Mouse (Mus musculus) brain, embryonic 14.5 days (tissue): Measurements from ENCODE around the gene Rbm24.

Experiments
- CTCF ChIP-seq: fragments of 200-500 bp; IDR thresholded peaks from 2 replicates; pipeline ENCODE4 v1.5.1; 2012; ENCODE audit warnings: inconsistent platforms, mild to moderate bottlenecking, moderate library complexity, borderline replicate concordance; ENCODE audit not compliant: insufficient read depth, insufficient read length; ENCODE audit errors: extremely low read depth
- POLR2A ChIP-seq: fragments of 200-500 bp; IDR thresholded peaks from 2 replicates; pipeline ENCODE4 v1.6.1; 2012; ENCODE audit warnings: mild to moderate bottlenecking, inconsistent platforms, borderline replicate concordance; ENCODE audit not compliant: poor library complexity, insufficient read depth, insufficient read length, severe bottlenecking; ENCODE audit errors: extremely low read depth

DNA sequence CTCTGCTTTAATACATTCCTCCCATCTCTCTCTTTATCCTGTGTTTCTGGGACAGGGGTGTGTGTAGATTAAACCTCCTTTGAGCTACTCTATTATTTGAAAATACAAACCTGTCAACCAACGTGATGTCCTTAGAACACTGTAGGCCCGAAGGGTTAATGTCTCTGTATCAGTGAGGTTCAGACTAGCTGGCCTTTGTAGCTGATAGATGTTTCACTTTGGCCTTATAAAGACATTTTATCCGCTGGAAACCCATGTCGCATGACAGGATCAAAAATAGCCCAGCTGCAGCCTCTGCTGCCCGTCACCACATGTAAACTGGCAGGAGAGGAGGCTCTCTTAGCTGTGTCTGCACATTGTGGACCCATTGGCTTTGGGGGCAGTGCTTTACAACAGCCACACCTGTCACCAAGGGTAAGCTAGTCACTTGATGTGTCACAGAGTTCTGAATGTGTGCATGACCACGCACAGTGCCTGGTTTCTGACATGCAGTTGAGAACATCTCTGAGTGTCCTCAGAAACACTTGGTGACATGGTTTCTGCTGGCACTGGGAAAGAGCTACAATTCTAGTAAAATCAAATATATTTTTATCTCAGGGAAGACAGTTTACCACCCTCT, 8.5 kb downstream of the Rbm24 start:
- TF ChIP-seq POLR2A (no peak), CTCF (no peak)
